Mouse (Mus musculus) E14TG2a.4 (cell line): ENCODE results near the gene Pcdh18.

Experiments
- H3K27me3 ChIP-seq: 2 replicates; pipeline ENCODE4 v1.6.1; 2014; ENCODE audit warnings: low read length, control low read depth; ENCODE audit not compliant: insufficient read depth
- H3K36me3 ChIP-seq: 2 replicates; pipeline ENCODE4 v1.6.1; 2014; ENCODE audit warnings: low read length, control low read depth; ENCODE audit not compliant: insufficient read depth
- H3K4me1 ChIP-seq: replicated peaks from 2 replicates; pipeline ENCODE4 v1.6.1; 2014; ENCODE audit warnings: low read depth, low read length, control low read depth
- H3K4me3 ChIP-seq: replicated peaks from 2 replicates; pipeline ENCODE4 v1.5.1; 2014; ENCODE audit warnings: mild to moderate bottlenecking, low read length
- H3K9me3 ChIP-seq: 2 replicates; pipeline ENCODE4 v1.6.1; 2014; ENCODE audit warnings: low read length, control low read depth
- CTCF ChIP-seq: conservative IDR thresholded peaks from 2 replicates; pipeline ENCODE4 v1.5.1; 2014; ENCODE audit warnings: low read length
- NANOG ChIP-seq: IDR thresholded peaks from 2 replicates; pipeline ENCODE4 v1.6.1; 2014; ENCODE audit warnings: borderline replicate concordance, low read length, mixed read lengths
- POU5F1 ChIP-seq: IDR thresholded peaks from 2 replicates; pipeline ENCODE4 v1.6.1; 2014; ENCODE audit warnings: low read length, borderline replicate concordance

The Pcdh18 gene

GRCm38 (mm10) chr3:49756870-49757625 lies at the start of gene Pcdh18:
Gene Pcdh18, minus strand, starts transcription at chr3:49757325.
- Histone ChIP-seq H3K36me3 (no peaks in the 10 kb centered on the region), H3K4me1 (peaks cover 12% of the 10 kb centered on the region), H3K4me3 (peak within 1 kb of the TSS; percentile 72), H3K27me3 (peaks cover 33% of the 10 kb centered on the region), H3K9me3 (no peaks in the 10 kb centered on the region)
- no peak for TF ChIP-seq NANOG
- no peak for TF ChIP-seq POU5F1
- no peak for TF ChIP-seq CTCF

GRCm38 (mm10) chr3:49806823-49807222 lies 49.7 kb upstream of the Pcdh18 start:
- TF ChIP-seq POU5F1 (no peak), NANOG (no peak), CTCF (no peak)
- no peaks in the 10 kb centered on the region for H3K27me3 ChIP-seq
- no peaks in the 10 kb centered on the region for H3K36me3 ChIP-seq
- H3K4me3 ChIP-seq = no peak overlapping the region
- H3K9me3 ChIP-seq = no peaks in the 10 kb centered on the region
- H3K4me1 ChIP-seq = peaks cover 17% of the 10 kb centered on the region

GRCm38 (mm10) chr3:49805511-49805910 lies 48.4 kb upstream of the Pcdh18 start:
- Histone ChIP-seq H3K9me3 (no peaks in the 10 kb centered on the region), H3K27me3 (no peaks in the 10 kb centered on the region), H3K4me3 (no peak overlapping the region), H3K36me3 (no peaks in the 10 kb centered on the region), H3K4me1 (peaks cover 17% of the 10 kb centered on the region)
- TF ChIP-seq POU5F1 = no peak
- no peak for TF ChIP-seq NANOG
- no peak for TF ChIP-seq CTCF

- Histone ChIP-seq H3K27me3 (no peaks in the 10 kb centered on the region), H3K4me3 (no peak overlapping the region), H3K9me3 (no peaks in the 10 kb centered on the region), H3K4me1 (no peaks in the 10 kb centered on the region), H3K36me3 (no peaks in the 10 kb centered on the region)
- TF ChIP-seq CTCF = no peak
Measured at GRCm38 (mm10) chr3:49788296-49788695, 31.2 kb upstream of the Pcdh18 start.

- Histone ChIP-seq H3K4me3 (no peak overlapping the region), H3K4me1 (no peaks in the 10 kb centered on the region), H3K9me3 (no peaks in the 10 kb centered on the region), H3K36me3 (no peaks in the 10 kb centered on the region), H3K27me3 (no peaks in the 10 kb centered on the region)
- TF ChIP-seq CTCF (no peak), NANOG (no peak), POU5F1 (no peak)
Measured at GRCm38 (mm10) chr3:49787719-49788118, 30.6 kb upstream of the Pcdh18 start.

- Histone ChIP-seq H3K9me3 (no peaks in the 10 kb centered on the region), H3K4me1 (peaks cover 25% of the 10 kb centered on the region), H3K27me3 (no peaks in the 10 kb centered on the region), H3K4me3 (no peak overlapping the region), H3K36me3 (no peaks in the 10 kb centered on the region)
- TF ChIP-seq CTCF (no peak), POU5F1 (no peak), NANOG (no peak)
Measured at GRCm38 (mm10) chr3:49768992-49769738, 12.0 kb upstream of the Pcdh18 start.

GRCm38 (mm10) chr3:49762711-49763110 lies 5.6 kb upstream of the Pcdh18 start:
- Histone ChIP-seq H3K4me3 (no peak overlapping the region), H3K36me3 (no peaks in the 10 kb centered on the region), H3K27me3 (peaks cover 2% of the 10 kb centered on the region), H3K9me3 (no peaks in the 10 kb centered on the region), H3K4me1 (no peaks in the 10 kb centered on the region; the same call in 1 of the 2 replicates)
- no peak for TF ChIP-seq POU5F1
- no peak for TF ChIP-seq NANOG
- TF ChIP-seq CTCF = no peak

GRCm38 (mm10) chr3:49761971-49762370 lies 4.8 kb upstream of the Pcdh18 start:
- Histone ChIP-seq H3K27me3 (peaks cover 4% of the 10 kb centered on the region), H3K4me3 (no peak overlapping the region), H3K36me3 (no peaks in the 10 kb centered on the region), H3K4me1 (peaks cover under 1% of the 10 kb centered on the region), H3K9me3 (no peaks in the 10 kb centered on the region)
- TF ChIP-seq NANOG = no peak
- TF ChIP-seq CTCF = no peak
- no peak for TF ChIP-seq POU5F1
